Mouse (Mus musculus): ENCODE results near the gene Mgll. TPM values are rescaled to one million over a fixed set of nuclear protein-coding genes. Genes with fewer than 3 reads are reported as not detected.
A peak's percentile ranks its signal among the peaks of the same experiment; 100 is the strongest.

Gene Mgll
- total RNA-seq, 2 experiments from 2014 or later = 178 to 182 TPM

DNA sequence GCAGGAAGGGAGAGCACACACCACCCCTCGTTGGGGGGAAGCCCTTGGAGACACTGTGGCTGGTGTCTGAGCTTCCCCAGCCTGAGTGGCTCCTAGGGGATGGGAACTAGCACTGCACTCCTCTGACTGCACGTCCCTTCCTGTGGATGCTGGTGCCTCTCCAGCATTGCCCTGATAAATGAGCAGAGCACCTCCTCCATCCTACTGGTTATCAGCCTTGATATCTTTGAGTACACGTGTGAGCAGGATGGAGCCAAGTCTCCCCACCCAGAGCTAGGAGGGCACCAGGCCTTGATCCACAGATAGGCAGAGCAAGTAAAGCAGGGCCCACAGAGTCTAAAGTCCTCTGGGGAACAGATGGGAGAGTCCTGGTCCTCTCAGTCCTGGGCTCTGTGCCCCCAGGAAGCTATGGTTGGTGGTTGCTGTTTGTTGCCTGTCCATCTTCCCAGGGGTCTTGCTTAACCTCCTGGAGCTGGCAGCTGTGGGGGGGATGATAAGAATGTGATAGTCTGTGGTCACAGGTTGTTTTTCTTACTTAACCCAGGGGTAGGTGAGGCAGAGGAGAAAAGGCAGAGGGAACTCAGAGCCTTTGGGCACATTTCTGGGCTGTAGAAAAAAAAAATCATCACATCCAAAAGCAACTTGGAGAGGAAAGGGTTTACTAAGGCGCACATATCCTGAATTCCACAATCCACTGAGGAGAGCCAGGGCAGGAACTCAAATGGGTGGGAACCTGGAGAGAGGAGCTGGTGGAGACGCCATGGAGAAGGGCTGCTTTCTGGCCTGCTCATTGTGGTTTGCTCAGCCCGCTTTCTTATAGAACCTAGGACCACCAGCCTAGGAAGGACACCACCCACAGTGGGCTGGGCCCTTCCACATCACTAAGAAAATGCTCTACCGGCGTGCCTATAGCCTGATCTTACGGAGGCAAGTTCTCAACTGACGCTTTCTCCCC lies 34.6 kb downstream of the Mgll start:
- Histone ChIP-seq H3K4me3 (no peak overlapping the region), H3K27ac (peak overlapping the region; percentile 91)
- no peak for DNase-seq (ENCODE audit: low spot score in 2 of 2)
- no peak; the same call in 1 of the 2 replicates for TF ChIP-seq CTCF (conservative IDR thresholded peaks at IDR 0.05)

DNA sequence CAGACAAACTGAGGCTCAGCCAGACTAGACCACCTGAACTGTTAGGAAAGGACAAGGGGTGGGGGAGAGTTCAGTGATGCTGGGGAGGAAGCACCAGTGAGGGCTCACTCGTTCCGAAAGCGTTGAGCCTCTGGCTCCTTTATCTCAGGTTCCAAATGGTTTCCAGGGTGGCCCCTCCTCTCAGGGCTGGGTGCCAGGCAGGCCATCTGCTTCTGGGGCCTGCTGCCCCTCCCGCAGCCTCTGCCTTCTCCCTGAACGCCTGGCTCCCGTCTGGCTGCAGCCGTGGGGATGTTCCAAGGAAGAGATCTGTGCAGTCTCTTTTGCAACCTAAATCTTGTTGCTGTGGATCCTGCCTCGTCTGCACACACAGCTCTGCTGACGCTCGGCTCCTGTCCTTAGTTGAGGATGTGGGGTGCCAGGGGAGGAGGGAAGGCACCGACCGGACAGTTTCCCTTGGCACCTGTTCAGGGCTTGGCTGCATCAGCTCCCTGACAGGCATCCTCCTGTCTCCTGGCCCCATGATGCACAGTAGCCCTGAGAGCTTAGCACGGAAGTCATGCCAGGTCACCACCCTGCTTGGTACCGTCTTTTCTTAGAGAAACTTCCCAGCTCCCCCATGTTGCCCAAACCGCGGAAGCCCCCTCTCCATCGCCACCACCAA lies 35.7 kb downstream of the Mgll start:
- Histone ChIP-seq H3K4me3 (peak overlapping the region; percentile 23; the same call in 1 of the 2 replicates), H3K27ac (peak overlapping the region; percentile 91)
- peak; percentile 86 to 89 for DNase-seq (ENCODE audit: low spot score in 2 of 2)
- TF ChIP-seq CTCF (conservative IDR thresholded peaks at IDR 0.05) = no peak

DNA sequence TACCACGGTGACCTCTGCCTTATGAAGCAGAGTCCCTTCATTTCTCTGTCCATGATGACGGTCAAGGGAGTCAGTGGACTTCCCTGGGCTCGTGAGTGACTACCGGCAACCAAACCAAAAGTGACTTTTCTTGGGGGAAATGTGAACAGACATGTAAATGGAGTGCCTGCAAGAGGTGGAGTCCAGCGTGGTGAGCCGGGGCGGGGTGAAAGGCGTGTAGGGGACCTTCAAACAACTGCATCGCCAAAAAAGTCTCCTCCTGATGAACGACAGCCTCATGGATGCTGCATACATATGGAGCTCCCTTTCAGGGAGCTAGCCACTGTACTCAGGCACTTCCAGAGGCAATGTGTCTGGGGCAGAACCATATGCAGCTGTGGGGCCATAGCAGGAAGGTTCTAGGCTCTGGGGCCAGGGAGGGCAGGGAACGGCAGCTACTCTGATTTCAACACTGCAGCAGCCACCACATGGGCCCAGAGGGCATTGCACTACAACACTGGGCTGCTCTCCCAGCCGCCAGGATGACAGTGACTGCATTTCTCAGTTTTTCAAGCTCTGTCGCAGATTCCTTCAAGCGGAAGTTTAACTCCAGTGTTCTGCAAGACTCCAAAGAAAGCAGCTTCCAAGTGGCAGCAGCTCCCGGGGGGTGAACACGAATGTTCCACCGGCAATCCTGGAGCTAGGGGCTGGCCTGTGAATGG lies 36.9 kb downstream of the Mgll start:
- no peak overlapping the region for H3K4me3 ChIP-seq
- no peak for DNase-seq (ENCODE audit: low spot score in 2 of 2)
- peak overlapping the region; percentile 91 for H3K27ac ChIP-seq
- TF ChIP-seq CTCF (conservative IDR thresholded peaks at IDR 0.05) = peak; percentile 61

DNA sequence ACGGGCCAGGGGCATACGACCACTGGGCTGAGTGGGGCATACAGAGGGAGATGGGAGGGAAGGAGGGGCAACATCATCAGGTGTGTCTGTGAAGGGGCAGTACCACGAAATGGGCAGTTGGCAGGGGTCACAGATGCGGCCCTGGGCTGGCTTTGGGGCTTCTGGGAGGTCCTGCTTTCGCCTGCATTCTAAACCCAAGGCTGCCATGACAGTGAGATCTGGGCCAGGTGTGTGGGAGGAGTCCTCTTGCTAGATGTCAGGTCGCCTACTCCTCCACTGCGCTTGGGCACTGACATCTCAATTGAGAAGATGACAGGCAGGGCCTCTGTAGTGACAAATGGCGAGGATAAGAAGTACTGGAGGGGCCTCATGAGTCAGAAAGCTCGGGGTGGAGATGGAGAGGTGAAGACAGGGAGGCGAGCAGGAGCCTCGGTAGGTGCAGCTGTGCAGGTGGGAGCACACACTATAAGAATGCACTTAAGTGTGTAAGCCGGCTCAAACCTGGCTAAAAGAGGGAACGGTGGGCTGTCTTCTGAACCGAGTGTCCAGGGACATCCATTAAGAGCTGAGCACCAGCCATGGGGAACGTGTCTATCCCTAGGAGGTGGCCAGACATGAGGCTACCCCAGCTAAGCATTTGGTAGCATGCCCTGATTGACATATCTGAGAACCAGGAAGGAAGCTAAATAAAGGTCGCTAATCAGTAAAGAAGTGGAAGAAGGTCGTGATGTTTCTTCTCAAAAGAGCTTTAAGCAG lies 37.6 kb downstream of the Mgll start:
- TF ChIP-seq CTCF (conservative IDR thresholded peaks at IDR 0.05) = no peak
- peak overlapping the region; percentile 91 for H3K27ac ChIP-seq
- no peak for DNase-seq (ENCODE audit: low spot score in 2 of 2)
- no peak overlapping the region for H3K4me3 ChIP-seq

DNA sequence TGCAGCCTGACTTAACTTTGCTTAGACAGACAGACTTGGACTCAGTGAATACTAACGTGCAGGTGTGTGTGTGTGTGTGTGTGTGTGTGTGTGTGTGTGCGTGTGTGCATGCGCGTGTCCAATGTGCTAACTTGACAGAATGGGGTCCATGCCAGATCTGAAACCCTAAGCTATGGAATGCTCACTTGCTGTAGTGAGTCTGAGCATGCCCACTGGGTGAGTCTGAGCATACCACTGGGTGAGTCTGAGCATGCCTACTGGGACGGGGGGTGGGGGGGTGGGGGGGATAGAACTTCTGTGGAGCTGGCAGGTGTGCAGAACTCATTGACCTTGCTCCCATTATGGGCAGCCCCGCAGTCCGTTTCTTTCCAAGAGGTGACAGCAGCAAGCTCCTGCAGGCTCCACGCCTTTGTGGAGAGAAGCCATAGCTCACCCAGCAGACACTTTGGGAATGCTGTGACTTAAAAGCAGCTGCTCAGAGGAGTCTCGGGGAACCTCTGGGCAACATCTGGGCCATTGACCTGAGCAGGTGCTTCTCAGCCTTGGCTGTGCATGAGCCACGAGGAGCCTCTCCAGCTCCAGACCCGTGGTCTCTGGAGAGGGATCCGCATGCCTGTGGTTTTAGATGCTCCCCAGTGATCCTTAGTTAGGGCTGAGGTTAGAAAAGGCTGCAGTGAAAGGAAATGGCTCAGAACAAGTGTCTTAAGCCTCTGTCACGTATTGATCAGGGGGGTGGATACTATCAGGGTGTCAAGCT lies 38.4 kb downstream of the Mgll start:
- TF ChIP-seq CTCF (conservative IDR thresholded peaks at IDR 0.05) = no peak
- DNase-seq (ENCODE audit: low spot score in 2 of 2) = no peak
- peak overlapping the region; percentile 91 for H3K27ac ChIP-seq
- no peak overlapping the region for H3K4me3 ChIP-seq

DNA sequence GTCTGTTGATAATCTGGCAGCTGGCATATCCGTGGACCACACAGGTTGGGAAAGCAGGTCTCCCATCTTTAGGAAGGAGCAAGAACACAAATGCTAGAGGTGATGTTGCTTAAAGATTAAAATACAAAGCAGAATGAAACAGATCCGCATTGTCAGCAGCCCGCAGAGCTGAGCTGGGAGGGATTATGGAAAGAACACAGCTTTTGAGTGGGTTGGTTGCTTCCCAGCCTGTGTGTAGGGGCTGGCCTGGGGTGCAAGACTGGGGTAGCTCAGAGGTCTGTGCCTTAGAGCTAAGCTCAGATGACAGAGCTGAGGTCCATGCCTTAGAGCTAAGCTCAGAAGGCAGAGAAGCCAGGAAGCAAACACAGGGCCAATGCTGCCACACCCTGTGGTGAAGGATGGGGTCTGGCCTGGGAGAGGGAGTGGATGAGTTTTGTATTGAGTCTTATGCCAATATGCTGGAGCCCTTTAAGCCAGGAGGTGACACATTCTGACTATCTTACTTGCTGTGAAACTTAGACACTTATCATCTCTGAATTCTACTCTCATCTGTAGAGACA lies 39.4 kb downstream of the Mgll start:
- TF ChIP-seq CTCF (conservative IDR thresholded peaks at IDR 0.05) = no peak
- no peak overlapping the region for H3K4me3 ChIP-seq
- DNase-seq (ENCODE audit: low spot score in 2 of 2) = no peak
- peak overlapping the region; percentile 91 for H3K27ac ChIP-seq

DNA sequence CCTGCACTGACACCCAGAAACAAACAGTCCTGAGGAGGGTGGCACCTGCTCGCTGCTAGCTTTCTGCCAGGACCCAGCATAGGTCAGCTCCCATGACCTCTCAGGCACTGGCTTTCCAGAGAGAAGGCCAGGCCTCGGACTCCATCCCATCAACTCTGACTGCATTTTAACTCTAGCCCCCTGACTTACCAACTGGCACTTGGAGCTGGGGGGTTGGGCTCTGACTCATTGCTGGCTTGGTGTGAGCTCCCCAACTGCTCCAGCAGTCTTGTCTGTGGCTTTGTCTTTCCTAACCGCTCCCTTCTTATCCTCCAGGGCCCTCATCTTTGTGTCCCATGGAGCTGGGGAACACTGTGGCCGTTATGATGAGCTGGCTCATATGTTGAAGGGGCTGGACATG lies 40.1 kb downstream of the Mgll start:
- H3K4me3 ChIP-seq = no peak overlapping the region
- no peak for TF ChIP-seq CTCF (conservative IDR thresholded peaks at IDR 0.05)
- H3K27ac ChIP-seq = peak overlapping the region; percentile 91
- no peak for DNase-seq (ENCODE audit: low spot score in 2 of 2)

DNA sequence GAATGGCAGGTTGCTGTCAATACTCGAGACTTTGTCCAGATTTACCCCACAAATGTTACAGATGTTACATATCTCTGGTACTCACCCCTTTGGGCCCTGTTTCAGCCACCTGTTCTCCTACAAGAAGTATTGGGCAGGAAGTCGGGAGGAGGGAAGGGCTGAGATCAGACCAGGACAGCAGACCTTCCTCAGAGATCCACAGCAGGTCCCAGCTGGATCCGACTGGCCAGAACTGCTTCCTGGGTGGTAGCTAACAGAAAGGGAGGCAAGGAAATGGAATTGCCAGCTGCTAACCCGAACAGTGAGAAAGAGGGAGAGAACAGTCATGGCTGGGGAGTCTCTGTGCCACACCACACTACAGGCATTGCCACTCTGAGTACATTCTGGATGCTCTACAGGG lies 43.5 kb downstream of the Mgll start:
- Histone ChIP-seq H3K27ac (no peak overlapping the region), H3K4me3 (no peak overlapping the region)
- no peak for TF ChIP-seq CTCF (conservative IDR thresholded peaks at IDR 0.05)
- no peak for DNase-seq (ENCODE audit: low spot score in 2 of 2)

DNA sequence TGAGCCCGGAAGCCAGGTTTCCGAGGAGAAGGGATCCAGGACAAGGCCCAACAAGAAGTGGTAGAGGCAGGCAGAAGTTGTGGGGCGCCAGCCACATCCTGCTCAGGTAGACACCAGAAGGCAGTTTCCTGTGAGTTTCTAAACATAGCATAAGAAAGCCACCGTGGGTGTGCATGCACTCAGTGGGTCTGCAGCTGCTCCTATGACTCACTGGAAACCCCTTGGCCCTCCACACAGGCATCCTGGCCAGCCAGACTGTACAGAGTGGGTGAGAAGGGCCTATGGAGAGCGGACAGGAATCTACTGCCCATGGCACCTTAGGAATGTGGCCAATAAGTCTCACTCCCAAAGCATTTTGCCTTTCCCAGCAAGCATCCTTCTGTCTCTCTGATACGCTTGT lies 45.5 kb downstream of the Mgll start:
- H3K27ac ChIP-seq = peak overlapping the region; percentile 57; the same call in 1 of the 2 replicates
- no peak for DNase-seq (ENCODE audit: low spot score in 2 of 2)
- no peak overlapping the region for H3K4me3 ChIP-seq
- no peak for TF ChIP-seq CTCF (conservative IDR thresholded peaks at IDR 0.05)

DNA sequence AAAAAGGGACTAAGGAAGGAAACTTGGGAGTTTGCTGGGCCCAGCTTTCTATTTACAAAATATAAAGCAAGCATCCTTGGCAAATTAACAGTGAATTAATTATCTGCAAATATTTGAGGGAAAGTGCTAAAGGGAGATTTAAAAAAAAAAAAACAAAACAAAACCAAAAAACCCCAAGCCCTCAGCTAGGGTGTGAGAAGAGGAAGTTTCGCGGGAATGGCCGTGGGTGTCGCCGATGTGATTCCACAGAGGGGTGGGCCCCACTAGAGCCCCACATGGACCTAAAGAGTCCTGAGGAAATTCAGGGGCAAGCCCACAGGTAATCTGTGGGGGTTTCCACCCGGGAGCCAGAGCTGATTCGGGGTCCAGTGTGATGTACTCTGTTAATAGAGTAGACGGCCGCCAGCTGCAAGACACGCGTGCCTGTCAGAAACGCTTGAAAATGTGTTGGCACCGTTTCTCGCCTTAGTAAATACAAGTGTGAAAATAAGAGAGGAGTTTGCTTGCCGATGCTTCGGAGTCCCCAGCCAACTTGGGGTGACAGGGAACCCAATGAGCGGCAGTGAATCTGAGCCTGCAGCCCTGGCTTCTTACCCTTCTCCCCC lies 46.2 kb downstream of the Mgll start:
- DNase-seq (ENCODE audit: low spot score in 2 of 2) = no peak
- Histone ChIP-seq H3K27ac (peak overlapping the region; percentile 57; the same call in 1 of the 2 replicates), H3K4me3 (no peak overlapping the region)
- no peak for TF ChIP-seq CTCF (conservative IDR thresholded peaks at IDR 0.05)

DNA sequence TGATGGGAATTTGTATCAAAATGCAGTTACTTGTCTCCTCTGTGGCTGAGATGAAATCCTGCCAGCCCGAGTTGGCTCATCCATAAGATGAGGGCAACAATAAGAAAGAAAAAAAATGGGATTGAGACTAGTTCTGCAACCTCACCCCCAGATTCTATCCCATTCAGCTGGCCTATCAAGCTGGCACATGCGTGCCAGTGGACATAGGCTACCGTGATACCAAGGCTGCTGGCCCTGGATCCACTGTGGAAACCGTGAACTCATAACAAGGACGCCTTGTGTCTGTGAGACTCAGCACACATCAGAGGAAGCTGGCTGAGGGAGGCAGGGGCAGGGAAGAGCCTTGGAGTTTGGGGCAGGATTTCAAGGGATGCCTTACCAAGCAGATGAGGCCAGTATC lies 46.8 kb downstream of the Mgll start:
- no peak for TF ChIP-seq CTCF (conservative IDR thresholded peaks at IDR 0.05)
- H3K4me3 ChIP-seq = no peak overlapping the region
- H3K27ac ChIP-seq = peak overlapping the region; percentile 28; the same call in 1 of the 2 replicates
- no peak for DNase-seq (ENCODE audit: low spot score in 2 of 2)
